Mouse (Mus musculus): ENCODE results near the gene Catsper4. TPM values are rescaled to one million over a fixed set of nuclear protein-coding genes. Genes with fewer than 3 reads are reported as not detected.

Catsper4 gene
- polyA plus RNA-seq, 1 experiment from 2014 or later, result not detected

DNA sequence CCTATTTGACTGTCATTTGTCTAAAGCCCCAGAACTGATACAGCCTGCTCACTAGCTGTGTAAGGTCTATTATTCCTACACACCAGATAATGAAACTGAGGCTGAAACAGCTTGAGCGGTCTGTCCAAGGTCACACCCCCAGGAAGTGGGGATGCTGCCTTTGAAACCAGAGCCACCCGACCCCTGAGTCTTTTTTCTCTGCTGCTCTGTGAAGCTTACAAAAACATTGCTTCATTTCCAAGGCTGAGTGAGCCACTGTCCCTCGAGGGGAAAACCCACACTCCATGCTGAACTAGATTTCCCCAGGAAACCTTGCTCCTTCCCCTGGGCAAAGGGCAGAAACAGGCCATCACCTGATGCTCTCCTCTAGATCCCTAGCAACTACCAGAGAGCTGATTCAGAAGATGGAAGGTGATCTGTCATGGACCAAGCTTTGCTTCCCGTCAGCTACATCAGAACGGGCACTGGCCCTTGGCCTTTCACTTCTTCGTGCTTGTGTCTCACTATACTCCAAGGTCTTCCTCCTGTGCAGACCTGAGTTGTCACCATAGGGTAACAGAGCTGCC lies 20.6 kb downstream of the Catsper4 start:
- H3K27ac ChIP-seq, result no peak overlapping the region
- H3K4me3 ChIP-seq (replicated peaks), result no peak overlapping the region
- H3K27me3 ChIP-seq, result no peaks in the 10 kb centered on the region
- 78% methylated on average over 6 of the region's 6 CpGs for WGBS
- H3K4me1 ChIP-seq (replicated peaks), result no peaks in the 10 kb centered on the region
- no peak overlapping the region for H3K9ac ChIP-seq (replicated peaks)
- H3K36me3 ChIP-seq, result no peaks in the 10 kb centered on the region
- H3K9me3 ChIP-seq, result no peaks in the 10 kb centered on the region
- ATAC-seq, result no peak
- no peak overlapping the region for H3K4me2 ChIP-seq (replicated peaks)

DNA sequence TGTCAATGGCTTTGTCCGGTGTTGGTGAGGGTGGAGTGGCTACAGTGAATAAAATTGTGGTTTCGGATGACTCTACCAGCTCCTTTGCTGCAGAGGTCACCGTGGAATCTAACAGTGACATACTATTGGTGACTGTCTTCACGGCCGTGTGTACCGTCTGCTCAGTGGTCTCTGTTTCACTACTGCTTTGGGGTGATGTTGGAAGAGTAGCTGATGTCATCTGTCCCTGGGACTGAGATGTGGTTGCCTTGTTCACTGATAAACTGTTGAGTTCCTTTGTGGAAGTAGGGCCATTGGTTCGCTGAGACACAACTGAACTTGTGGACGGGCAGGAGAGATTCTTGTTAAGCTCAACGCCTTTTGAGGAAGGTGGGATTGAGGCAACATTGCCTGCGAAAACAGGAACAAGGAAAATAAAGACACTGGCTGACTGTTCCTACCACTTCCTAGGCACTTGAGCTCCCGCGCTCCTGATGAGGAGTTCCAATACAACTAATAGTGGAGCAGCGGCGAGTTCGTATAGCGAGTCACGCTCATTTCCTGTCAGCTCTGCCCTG lies 23.8 kb downstream of the Catsper4 start:
- H3K36me3 ChIP-seq, result no peaks in the 10 kb centered on the region
- no peaks in the 10 kb centered on the region for H3K27me3 ChIP-seq
- H3K4me3 ChIP-seq (replicated peaks), result no peak overlapping the region
- H3K9ac ChIP-seq (replicated peaks), result no peak overlapping the region
- no peak overlapping the region for H3K4me2 ChIP-seq (replicated peaks)
- no peak for ATAC-seq
- H3K27ac ChIP-seq, result no peak overlapping the region
- WGBS, result 93% methylated on average over 17 of the region's 17 CpGs
- H3K4me1 ChIP-seq (replicated peaks), result no peaks in the 10 kb centered on the region
- H3K9me3 ChIP-seq, result no peaks in the 10 kb centered on the region

- no peaks in the 10 kb centered on the region for H3K27me3 ChIP-seq
- no peak within 1 kb of the TSS for H3K27ac ChIP-seq
- H3K9me3 ChIP-seq, result no peaks in the 10 kb centered on the region
- H3K36me3 ChIP-seq, result no peaks in the 10 kb centered on the region
- H3K4me1 ChIP-seq (replicated peaks), result no peaks in the 10 kb centered on the region
- H3K9ac ChIP-seq (replicated peaks), result no peak within 1 kb of the TSS
- WGBS, result 91% methylated on average over 4 of the region's 4 CpGs
- ATAC-seq, result no peak
- H3K4me2 ChIP-seq (replicated peaks), result no peak within 1 kb of the TSS
- H3K4me3 ChIP-seq (replicated peaks), result no peak within 1 kb of the TSS
These were observed 24.3 kb downstream of the Catsper4 start, which contains the start of gene Gm7534 for GRCm38 (mm10) chr4:134202904-134203303. Gene Gm7534, minus strand, starts transcription at chr4:134203004.

- Histone ChIP-seq H3K27ac (no peak overlapping the region), H3K4me1 (replicated peaks) (no peaks in the 10 kb centered on the region), H3K4me3 (replicated peaks) (no peak overlapping the region), H3K36me3 (no peaks in the 10 kb centered on the region), H3K4me2 (replicated peaks) (no peak overlapping the region), H3K27me3 (no peaks in the 10 kb centered on the region), H3K9me3 (no peaks in the 10 kb centered on the region), H3K9ac (replicated peaks) (no peak overlapping the region)
- 83% methylated on average over 2 of the region's 2 CpGs for WGBS
- ATAC-seq, result no peak
These were observed 27.8 kb downstream of the Catsper4 start for GRCm38 (mm10) chr4:134199371-134199770.

GRCm38 (mm10) chr4:134186268-134186667 lies 40.9 kb downstream of the Catsper4 start:
- peaks cover 11% of the 10 kb centered on the region for H3K4me1 ChIP-seq (replicated peaks)
- H3K4me3 ChIP-seq (replicated peaks), result peak overlapping the region; percentile 83
- H3K27ac ChIP-seq, result peak overlapping the region; percentile 83
- WGBS, result under 1% methylated on average over 22 of the region's 22 CpGs
- no peaks in the 10 kb centered on the region for H3K36me3 ChIP-seq
- H3K9me3 ChIP-seq, result no peaks in the 10 kb centered on the region
- peak overlapping the region; percentile 85 for H3K4me2 ChIP-seq (replicated peaks)
- H3K9ac ChIP-seq (replicated peaks), result peak overlapping the region; percentile 89
- no peak; the same call in 1 of the 2 replicates for ATAC-seq
- H3K27me3 ChIP-seq, result no peaks in the 10 kb centered on the region

DNA sequence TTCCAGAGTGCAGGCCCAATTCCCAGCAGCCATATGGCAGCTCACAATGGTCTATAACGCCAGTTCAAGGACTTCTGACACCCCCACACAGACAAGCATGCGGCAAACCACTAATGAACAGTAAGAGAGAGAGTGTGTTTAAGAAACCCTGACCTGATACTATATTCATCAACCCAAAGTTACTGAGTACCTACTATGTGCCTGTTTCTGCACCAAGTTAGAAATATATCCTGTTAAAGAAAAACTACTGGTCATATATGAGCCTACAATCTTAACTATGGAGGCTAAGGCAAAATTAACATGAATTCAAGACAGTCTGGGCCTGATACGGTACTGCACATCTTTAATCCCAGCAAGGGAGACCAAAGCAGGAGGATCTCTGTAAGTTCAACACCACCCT lies 41.6 kb downstream of the Catsper4 start:
- Histone ChIP-seq H3K27ac (no peak overlapping the region), H3K36me3 (no peaks in the 10 kb centered on the region), H3K9ac (replicated peaks) (peak overlapping the region; percentile 89), H3K4me2 (replicated peaks) (peak overlapping the region; percentile 85), H3K4me1 (replicated peaks) (peaks cover 11% of the 10 kb centered on the region), H3K9me3 (no peaks in the 10 kb centered on the region), H3K4me3 (replicated peaks) (peak overlapping the region; percentile 83), H3K27me3 (no peaks in the 10 kb centered on the region)
- WGBS, result 75% methylated on average over 3 of the region's 3 CpGs
- no peak for ATAC-seq

- Histone ChIP-seq H3K27me3 (no peaks in the 10 kb centered on the region), H3K9me3 (no peaks in the 10 kb centered on the region), H3K9ac (replicated peaks) (no peak overlapping the region), H3K4me3 (replicated peaks) (no peak overlapping the region), H3K4me2 (replicated peaks) (no peak overlapping the region), H3K4me1 (replicated peaks) (peaks cover 11% of the 10 kb centered on the region), H3K36me3 (no peaks in the 10 kb centered on the region), H3K27ac (no peak overlapping the region)
- no peak for ATAC-seq
- WGBS, result 95% methylated on average over 3 of the region's 3 CpGs
These were observed 43.5 kb downstream of the Catsper4 start for GRCm38 (mm10) chr4:134183711-134184110.

DNA sequence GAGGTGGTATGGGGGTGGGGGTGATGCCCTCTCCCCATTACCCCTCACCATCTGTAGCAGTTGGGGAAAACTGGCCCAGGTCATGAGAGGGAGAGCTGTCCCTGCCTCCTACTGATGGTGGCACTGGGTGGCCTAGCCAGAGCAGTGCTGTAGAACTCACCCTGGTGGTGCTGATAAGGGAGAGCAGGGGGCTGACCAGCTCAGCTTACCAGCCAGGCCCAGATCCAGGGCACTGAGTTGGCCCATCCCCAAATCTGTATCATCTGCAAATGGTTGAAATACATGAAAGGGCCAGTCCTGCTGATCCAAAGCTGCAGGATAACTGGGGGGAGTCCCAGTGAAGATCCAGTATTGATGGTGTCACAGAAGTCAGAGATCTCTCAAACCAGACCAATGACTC lies 45.4 kb downstream of the Catsper4 start:
- Histone ChIP-seq H3K4me1 (replicated peaks) (peaks cover 11% of the 10 kb centered on the region), H3K27ac (no peak overlapping the region), H3K4me3 (replicated peaks) (no peak overlapping the region), H3K27me3 (no peaks in the 10 kb centered on the region), H3K36me3 (no peaks in the 10 kb centered on the region), H3K4me2 (replicated peaks) (no peak overlapping the region), H3K9me3 (no peaks in the 10 kb centered on the region), H3K9ac (replicated peaks) (no peak overlapping the region)
- no peak for ATAC-seq

- H3K27me3 ChIP-seq, result no peaks in the 10 kb centered on the region
- H3K36me3 ChIP-seq, result 0 out of 2 replicates have a peak, but pooled peaks cover 3% of the 10 kb centered on the region
- H3K4me2 ChIP-seq (replicated peaks), result no peak overlapping the region
- H3K9me3 ChIP-seq, result no peaks in the 10 kb centered on the region
- WGBS, result 96% methylated on average over 1 of the region's 1 CpGs
- no peak for ATAC-seq
- no peak overlapping the region for H3K27ac ChIP-seq
- no peak overlapping the region for H3K4me3 ChIP-seq (replicated peaks)
- H3K4me1 ChIP-seq (replicated peaks), result peaks cover 11% of the 10 kb centered on the region
- peak overlapping the region; percentile 20; the same call in 1 of the 2 replicates for H3K9ac ChIP-seq (replicated peaks)
These were observed 46.1 kb downstream of the Catsper4 start for GRCm38 (mm10) chr4:134181112-134181511.

DNA sequence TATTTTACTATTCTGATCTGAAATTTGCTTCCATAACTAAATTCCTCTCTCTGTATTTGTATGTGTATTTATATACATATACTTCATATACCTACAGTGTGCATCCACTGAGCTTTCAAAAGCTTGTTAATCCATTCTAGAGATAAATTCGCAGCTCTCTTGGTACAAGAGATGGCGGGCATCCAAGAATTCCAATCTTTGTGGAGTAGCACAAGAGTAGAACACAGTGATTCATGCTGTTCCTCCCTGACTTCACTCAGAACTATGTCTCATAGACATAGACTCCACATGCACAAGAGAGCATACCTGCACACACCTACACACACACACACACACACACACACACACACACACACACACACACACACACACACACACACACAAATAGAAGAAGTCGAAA lies 54.8 kb downstream of the Catsper4 start:
- H3K27ac ChIP-seq, result no peak overlapping the region
- H3K4me2 ChIP-seq (replicated peaks), result no peak overlapping the region
- peaks cover 11% of the 10 kb centered on the region; the same call in 1 of the 2 replicates for H3K36me3 ChIP-seq
- H3K27me3 ChIP-seq, result no peaks in the 10 kb centered on the region
- H3K9ac ChIP-seq (replicated peaks), result no peak overlapping the region
- 88% methylated on average over 3 of the region's 3 CpGs for WGBS
- H3K4me3 ChIP-seq (replicated peaks), result no peak overlapping the region
- no peaks in the 10 kb centered on the region for H3K9me3 ChIP-seq
- no peak for ATAC-seq
- H3K4me1 ChIP-seq (replicated peaks), result no peaks in the 10 kb centered on the region

DNA sequence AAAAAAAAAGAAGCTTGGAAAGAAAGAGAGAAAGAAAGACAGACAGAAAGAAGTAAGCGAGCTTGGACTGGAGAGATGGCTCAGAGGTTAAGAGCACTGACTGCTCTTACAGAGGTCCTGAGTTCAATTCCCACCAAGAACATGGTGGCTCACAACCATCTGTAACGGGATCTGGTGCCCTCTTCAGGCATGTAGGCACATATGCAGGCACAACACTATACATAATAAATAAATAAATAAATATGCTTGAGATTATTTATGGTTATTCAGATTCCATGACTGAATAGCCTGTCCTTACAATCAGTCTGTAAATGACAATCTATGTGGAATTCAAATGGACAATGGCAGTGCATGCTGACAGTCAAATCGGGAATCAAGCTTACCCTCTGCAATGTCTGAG lies 60.3 kb downstream of the Catsper4 start:
- no peak overlapping the region for H3K27ac ChIP-seq
- H3K9me3 ChIP-seq, result no peaks in the 10 kb centered on the region
- no peaks in the 10 kb centered on the region for H3K27me3 ChIP-seq
- H3K4me3 ChIP-seq (replicated peaks), result no peak overlapping the region
- H3K4me1 ChIP-seq (replicated peaks), result no peaks in the 10 kb centered on the region
- no peak overlapping the region for H3K4me2 ChIP-seq (replicated peaks)
- 93% methylated on average over 3 of the region's 3 CpGs for WGBS
- peaks cover 23% of the 10 kb centered on the region for H3K36me3 ChIP-seq
- ATAC-seq, result no peak
- H3K9ac ChIP-seq (replicated peaks), result no peak overlapping the region

- no peaks in the 10 kb centered on the region for H3K4me1 ChIP-seq (replicated peaks)
- no peak overlapping the region for H3K9ac ChIP-seq (replicated peaks)
- 91% methylated on average over 3 of the region's 3 CpGs for WGBS
- H3K27me3 ChIP-seq, result no peaks in the 10 kb centered on the region
- no peak overlapping the region for H3K4me3 ChIP-seq (replicated peaks)
- H3K9me3 ChIP-seq, result no peaks in the 10 kb centered on the region
- no peak for ATAC-seq
- H3K36me3 ChIP-seq, result peaks cover 23% of the 10 kb centered on the region
- H3K4me2 ChIP-seq (replicated peaks), result no peak overlapping the region
- no peak overlapping the region for H3K27ac ChIP-seq
These were observed 61.4 kb downstream of the Catsper4 start for GRCm38 (mm10) chr4:134165548-134166465.

Measured in midbrain, embryonic 13.5 days (tissue).